Mouse (Mus musculus): Measurements from ENCODE around the gene Fgfr2. TPM values are rescaled to one million over a fixed set of nuclear protein-coding genes. Genes with fewer than 3 reads are reported as not detected.

Gene Fgfr2
- polyA plus RNA-seq, 1 experiment from 2014 or later, result not detected

DNA sequence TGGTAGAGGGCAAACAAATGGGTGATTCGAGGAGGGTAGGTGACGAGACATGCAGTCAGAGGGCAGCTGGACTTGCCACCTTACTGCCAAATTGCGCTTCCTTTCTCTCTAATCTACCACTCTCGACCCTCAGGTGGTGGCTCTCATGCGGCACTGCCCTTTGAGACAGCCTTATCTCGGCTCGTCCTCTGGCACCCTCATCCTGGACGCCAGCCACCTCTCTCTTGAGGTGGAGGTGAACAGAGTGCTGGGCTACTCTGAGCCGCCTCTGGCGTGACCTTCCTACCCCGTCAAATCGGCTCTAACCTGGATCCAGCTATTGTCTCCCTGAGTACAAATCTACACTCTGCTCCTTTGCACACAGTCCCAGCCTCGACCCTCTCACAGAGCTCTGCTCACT is 344.5 kb downstream of the Fgfr2 start:
- Histone ChIP-seq H3K27ac (no peak overlapping the region), H3K36me3 (ENCODE audit: inconsistent target) (peaks cover 44% of the 10 kb centered on the region; the same call in 1 of the 2 replicates), H3K4me3 (ENCODE audit: inconsistent target) (no peak overlapping the region), H3K79me2 (ENCODE audit: inconsistent target) (peaks cover 83% of the 10 kb centered on the region)
- 93% methylated on average over 13 of the region's 13 CpGs for WGBS (ENCODE audit: missing documents)

DNA sequence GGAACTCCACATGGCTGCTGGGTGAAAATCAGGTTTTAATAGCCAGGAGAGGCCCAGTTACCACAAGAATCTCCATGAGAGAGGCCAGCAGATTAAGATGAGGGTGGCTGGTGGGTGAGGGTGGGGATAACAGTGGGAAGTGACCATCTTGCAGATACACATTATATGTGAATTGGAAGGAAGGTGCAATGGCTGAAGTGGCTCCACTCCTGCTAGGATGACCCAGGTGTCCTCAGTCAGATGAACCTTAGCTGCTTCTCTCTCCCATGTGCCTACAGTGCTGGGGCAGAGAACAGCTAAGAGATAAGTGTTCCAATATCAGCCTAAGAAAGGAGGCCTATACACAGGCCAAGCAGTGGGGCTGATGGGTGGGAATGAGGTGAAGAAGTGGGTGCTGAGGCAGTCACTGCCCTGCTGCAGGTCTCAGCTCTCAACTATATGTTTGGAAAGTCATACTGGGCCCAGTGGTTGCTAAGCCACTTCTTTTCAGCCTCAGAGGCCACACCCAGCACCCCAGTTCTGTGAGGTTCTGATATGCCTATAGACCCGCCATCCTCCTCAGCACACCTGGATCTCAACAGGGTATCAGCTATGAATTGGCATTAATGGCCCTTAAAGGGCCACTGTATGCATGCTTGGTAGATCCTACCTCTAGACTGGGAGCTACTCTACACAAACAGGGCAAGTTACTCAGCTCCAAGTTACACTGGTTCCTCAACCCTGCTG is 345.3 kb downstream of the Fgfr2 start:
- Histone ChIP-seq H3K27ac (no peak overlapping the region), H3K79me2 (ENCODE audit: inconsistent target) (peaks cover 83% of the 10 kb centered on the region), H3K36me3 (ENCODE audit: inconsistent target) (peaks cover 47% of the 10 kb centered on the region; the same call in 1 of the 2 replicates), H3K4me3 (ENCODE audit: inconsistent target) (no peak overlapping the region)
- 86% methylated on average over 1 of the region's 1 CpGs for WGBS (ENCODE audit: missing documents)

DNA sequence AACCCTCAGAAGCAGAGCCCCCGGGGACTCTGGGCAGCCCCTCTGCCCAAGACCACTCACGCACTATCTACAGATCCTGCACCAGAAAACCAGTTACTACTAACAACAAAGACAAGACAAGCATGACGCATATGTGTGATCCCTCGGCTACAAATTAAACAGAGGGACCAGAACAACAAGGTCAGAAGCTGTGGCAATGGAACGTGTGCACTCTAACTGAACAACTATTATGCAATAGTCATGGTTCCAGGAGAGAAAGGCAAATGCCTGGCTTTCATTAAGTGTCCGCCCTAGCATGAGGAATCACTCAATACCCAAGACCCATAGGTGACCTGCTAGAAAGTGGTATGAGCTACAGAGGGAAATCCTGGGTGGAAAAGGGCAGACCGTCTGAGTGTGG is 346.0 kb downstream of the Fgfr2 start:
- peaks cover 55% of the 10 kb centered on the region; the same call in 1 of the 2 replicates for H3K36me3 ChIP-seq (ENCODE audit: inconsistent target)

DNA sequence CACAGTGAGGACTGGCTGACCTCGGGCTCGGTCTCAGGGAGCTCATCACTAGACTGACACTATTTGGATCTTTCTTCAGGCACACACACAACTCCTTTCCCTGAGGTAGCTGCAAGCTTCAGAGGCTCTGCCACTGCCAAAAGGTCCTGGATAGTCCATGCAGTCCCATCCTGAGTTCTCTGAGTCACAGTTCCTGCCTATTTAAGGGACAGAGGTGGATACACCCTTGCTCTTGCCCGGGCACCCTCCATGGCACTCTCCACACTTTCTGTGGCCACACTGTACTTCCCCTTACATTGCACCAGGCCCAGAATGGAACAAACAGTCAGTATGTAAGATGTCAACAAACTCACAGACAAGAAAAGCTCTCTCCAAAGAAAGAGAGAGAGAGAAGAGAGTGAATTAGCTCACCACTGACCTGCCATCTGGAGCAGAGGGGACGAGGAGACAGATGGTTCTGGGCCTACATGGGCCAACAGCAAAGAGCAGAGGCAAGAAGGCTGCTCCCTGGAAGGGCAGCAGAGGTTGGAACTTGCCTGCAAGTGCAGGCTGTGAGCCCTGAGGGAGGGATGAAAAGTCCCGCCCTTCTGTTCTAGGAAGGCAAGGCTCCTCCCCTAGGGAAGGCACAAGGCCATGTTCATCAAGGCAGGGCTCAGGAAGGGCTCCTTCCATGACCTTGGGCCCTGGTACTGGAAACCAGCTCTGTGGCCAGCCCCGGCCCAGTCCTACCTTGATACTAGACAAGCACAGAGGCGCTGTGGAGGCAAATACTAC is 346.6 kb downstream of the Fgfr2 start:
- Histone ChIP-seq H3K4me3 (ENCODE audit: inconsistent target) (peak overlapping the region; percentile 0; the same call in 1 of the 2 replicates), H3K27ac (peak overlapping the region; percentile 46), H3K36me3 (ENCODE audit: inconsistent target) (peaks cover 61% of the 10 kb centered on the region; the same call in 1 of the 2 replicates), H3K79me2 (ENCODE audit: inconsistent target) (peaks cover 83% of the 10 kb centered on the region)
- 68% methylated on average over 7 of the region's 7 CpGs for WGBS (ENCODE audit: missing documents)

More for the DNA sequence above, 346.0 kb downstream of the Fgfr2 start:
- peak overlapping the region; percentile 46 for H3K27ac ChIP-seq
- WGBS (ENCODE audit: missing documents), result 89% methylated on average over 7 of the region's 7 CpGs
- peaks cover 83% of the 10 kb centered on the region for H3K79me2 ChIP-seq (ENCODE audit: inconsistent target)
- no peak overlapping the region for H3K4me3 ChIP-seq (ENCODE audit: inconsistent target)

DNA sequence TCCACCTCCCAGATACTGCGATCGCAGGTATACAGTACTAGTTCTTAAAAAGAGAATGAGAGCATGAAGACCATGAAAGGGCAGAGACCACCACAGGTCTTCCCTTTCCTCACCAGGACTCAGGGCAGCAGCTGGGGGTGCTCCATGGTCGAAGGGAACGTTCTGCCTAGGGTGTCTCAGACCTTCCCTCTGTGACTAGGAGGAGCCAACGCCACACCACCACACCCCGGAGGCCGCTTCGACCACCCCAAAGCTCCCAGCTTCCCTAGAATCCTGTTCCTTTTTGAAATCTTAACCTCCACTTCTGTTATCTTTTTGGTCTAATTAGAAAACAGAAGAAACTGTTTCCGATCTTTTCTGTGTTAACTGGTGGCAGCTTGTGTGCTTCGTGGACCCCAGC is 347.2 kb downstream of the Fgfr2 start:
- H3K36me3 ChIP-seq (ENCODE audit: inconsistent target), result peaks cover 67% of the 10 kb centered on the region; the same call in 1 of the 2 replicates
- 89% methylated on average over 10 of the region's 10 CpGs for WGBS (ENCODE audit: missing documents)
- H3K27ac ChIP-seq, result peak overlapping the region; percentile 46
- H3K79me2 ChIP-seq (ENCODE audit: inconsistent target), result peaks cover 81% of the 10 kb centered on the region
- H3K4me3 ChIP-seq (ENCODE audit: inconsistent target), result no peak overlapping the region; the same call in 1 of the 2 replicates

DNA sequence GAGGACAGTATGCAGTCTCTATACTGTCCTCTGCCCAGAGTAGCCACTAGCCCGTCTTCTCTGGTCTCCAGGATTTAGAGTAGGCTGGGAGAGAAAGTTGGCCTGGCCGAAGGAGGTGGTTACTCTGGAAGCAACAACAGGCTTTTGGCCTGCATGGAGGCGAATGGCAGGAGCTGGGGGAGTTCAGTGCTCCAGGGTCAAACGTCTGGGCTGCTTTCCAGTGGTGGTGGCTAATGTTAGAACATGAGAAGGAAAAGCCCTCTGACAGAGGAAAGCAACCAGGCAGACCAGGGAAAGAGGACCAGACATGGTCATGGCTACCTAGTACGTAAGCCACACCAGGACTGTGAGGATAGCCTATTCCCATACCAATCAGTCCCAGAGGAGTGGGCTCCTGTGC is 347.8 kb downstream of the Fgfr2 start:
- Histone ChIP-seq H3K4me3 (ENCODE audit: inconsistent target) (no peak overlapping the region), H3K79me2 (ENCODE audit: inconsistent target) (peaks cover 80% of the 10 kb centered on the region), H3K36me3 (ENCODE audit: inconsistent target) (peaks cover 73% of the 10 kb centered on the region), H3K27ac (no peak overlapping the region)
- 94% methylated on average over 5 of the region's 5 CpGs for WGBS (ENCODE audit: missing documents)

DNA sequence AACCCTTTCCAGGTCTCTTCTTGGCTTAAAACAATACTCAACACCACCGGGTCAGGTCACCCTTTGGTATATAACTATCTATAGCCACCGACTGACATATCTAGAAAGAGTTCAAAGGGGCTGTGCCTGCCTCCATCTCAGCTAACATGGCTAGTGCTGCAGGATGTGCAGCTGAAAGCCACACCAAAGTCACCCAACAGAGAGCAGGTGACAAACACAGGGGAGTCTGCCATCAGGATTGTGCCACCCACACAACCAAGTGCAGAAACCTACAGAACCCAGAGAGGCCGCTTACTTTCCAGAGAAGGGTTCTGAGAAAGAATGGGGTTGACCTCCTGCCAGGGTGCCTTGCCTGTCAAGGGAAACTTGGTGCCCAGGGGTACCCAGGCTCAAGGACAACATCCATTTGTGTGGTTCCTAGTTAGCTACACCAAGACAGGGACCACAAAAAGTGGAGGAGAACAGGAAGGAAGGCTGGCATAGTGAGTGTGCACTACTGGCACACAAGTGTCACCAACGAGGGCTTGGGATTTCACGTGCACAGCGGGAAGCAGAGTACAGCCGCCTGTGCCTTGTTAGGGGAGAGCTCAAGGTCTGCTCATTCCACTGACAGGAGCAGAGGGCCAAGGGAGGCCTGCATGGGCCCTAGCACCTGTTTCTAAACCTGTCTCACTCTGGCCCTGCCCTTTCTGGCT is 350.0 kb downstream of the Fgfr2 start:
- Histone ChIP-seq H3K4me3 (ENCODE audit: inconsistent target) (no peak overlapping the region), H3K36me3 (ENCODE audit: inconsistent target) (peaks cover 78% of the 10 kb centered on the region), H3K79me2 (ENCODE audit: inconsistent target) (peaks cover 81% of the 10 kb centered on the region; the same call in 1 of the 2 replicates), H3K27ac (no peak overlapping the region)
- 88% methylated on average over 7 of the region's 7 CpGs for WGBS (ENCODE audit: missing documents)

DNA sequence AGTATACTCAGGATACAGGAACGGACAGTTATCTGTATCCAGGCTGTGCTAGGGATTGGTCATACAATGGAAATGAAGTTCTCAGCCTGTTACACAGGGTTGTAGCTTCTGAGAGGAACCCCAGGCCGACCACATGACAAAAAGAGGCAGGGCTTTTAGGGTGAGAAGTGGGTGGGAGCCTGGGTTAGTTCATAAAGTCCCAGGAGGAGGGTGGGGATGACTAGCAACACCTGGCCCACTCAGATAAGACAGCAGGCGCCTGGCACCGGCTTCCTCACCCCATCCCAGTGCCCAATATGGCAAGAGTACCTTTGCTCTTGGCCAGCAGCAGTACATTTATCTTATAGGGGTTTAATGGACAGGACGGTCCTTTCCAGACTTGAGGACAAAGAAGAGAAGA is 350.7 kb downstream of the Fgfr2 start:
- Histone ChIP-seq H3K36me3 (ENCODE audit: inconsistent target) (peaks cover 71% of the 10 kb centered on the region), H3K79me2 (ENCODE audit: inconsistent target) (peaks cover 88% of the 10 kb centered on the region; the same call in 1 of the 2 replicates), H3K4me3 (ENCODE audit: inconsistent target) (no peak overlapping the region), H3K27ac (no peak overlapping the region)
- WGBS (ENCODE audit: missing documents), result 86% methylated on average over 5 of the region's 5 CpGs

DNA sequence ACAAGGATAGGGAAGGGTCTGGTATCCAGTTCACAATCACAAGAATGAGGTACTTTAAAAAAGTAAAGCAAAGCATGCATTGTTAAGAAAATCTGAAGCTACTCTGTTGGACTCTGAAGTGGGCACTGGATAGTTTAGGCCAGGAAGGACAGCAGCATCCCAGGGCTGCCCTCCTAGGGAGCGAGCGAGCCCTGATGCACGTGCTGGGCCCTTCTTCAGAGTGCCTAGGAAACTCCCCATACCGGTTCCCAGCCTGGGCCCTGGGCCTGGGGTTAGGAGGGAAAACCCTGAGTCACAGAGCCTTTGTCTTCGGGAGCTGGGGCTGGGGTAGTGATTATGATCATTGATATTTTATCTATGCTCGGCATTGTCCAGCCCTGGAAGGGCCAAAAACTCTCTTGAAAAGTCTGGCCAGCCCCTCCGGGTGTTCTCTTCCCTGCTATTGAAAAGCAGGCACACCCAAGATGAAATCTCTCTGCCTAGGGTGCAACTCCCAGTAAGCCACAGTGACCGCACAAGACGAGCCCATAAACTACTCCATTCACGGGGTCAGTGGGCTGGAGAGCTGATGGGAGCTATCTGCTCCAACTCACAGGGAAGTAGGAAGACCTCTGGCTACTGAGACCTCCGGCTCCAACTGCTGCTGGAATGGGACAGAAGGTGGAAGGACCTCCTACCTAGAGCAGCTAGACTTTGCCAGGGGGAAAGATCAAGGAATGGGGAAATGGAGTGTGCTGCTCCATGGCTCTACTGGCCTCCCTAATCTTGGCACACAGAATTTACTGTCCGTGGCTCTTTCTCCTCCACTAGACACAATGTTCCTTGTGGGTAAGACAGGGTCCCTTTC is 354.4 kb downstream of the Fgfr2 start:
- WGBS (ENCODE audit: missing documents), result 92% methylated on average over 12 of the region's 12 CpGs
- Histone ChIP-seq H3K79me2 (ENCODE audit: inconsistent target) (peaks cover 81% of the 10 kb centered on the region; the same call in 1 of the 2 replicates), H3K27ac (no peak overlapping the region), H3K36me3 (ENCODE audit: inconsistent target) (peaks cover 47% of the 10 kb centered on the region), H3K4me3 (ENCODE audit: inconsistent target) (no peak overlapping the region)

DNA sequence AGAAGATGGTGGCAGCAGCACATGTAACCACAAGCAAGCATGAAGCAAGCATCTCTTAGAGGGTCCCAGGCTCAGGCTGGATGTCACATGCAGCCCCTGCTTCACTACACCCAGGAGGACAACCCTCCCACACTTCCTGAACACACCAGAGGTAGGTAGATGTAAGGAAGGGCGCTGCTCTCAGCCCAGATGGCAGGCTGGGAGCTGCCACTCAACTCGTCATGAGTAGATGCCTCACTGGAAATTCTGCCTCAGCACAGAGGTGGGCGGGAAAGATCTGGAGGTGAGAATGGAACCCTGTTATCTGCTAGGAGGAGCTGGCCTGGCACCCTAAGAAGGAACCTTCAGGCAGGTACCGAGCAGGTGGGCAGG is 355.2 kb downstream of the Fgfr2 start:
- Histone ChIP-seq H3K27ac (no peak overlapping the region), H3K79me2 (ENCODE audit: inconsistent target) (peaks cover 81% of the 10 kb centered on the region; the same call in 1 of the 2 replicates), H3K36me3 (ENCODE audit: inconsistent target) (peaks cover 44% of the 10 kb centered on the region), H3K4me3 (ENCODE audit: inconsistent target) (no peak overlapping the region)
- 88% methylated on average over 4 of the region's 4 CpGs for WGBS (ENCODE audit: missing documents)

DNA sequence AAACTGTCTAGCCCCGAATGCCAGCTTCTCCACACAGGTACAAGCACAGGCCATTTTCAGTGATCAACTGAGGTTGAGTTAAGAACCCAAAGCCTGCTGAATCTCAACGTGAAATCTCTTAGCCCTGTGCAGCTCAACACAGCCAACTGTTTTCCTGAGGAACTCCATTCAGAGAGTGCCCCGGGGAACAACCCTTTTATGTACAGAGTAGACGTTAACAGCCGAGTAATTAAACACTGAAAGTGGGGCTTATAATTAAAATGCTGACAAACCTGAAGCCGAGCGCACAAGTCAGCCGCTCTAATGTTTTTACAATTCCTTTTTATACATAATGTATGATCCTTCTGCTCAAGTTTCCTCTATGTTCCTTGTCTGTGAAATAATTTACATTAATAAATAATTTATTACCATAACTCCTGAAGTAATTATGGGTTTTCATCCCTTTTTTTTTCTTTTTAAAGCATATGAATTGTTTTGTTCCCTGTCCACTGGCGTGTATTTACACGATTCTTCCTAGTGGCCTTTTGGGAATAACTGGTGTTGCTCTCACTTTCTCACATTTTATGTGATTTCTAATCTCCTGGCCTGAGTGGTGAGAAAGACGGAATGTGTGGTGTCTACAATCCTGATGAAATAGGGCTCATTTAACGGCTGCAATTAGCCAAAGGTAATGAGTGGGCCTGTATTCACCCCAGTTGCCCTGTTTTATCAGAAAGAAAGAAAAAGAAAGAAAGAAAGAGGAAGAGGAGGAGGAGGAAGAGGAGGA is 355.7 kb downstream of the Fgfr2 start:
- 95% methylated on average over 12 of the region's 12 CpGs for WGBS (ENCODE audit: missing documents)
- Histone ChIP-seq H3K79me2 (ENCODE audit: inconsistent target) (peaks cover 78% of the 10 kb centered on the region; the same call in 1 of the 2 replicates), H3K4me3 (ENCODE audit: inconsistent target) (no peak overlapping the region), H3K36me3 (ENCODE audit: inconsistent target) (peaks cover 39% of the 10 kb centered on the region), H3K27ac (no peak overlapping the region)

DNA sequence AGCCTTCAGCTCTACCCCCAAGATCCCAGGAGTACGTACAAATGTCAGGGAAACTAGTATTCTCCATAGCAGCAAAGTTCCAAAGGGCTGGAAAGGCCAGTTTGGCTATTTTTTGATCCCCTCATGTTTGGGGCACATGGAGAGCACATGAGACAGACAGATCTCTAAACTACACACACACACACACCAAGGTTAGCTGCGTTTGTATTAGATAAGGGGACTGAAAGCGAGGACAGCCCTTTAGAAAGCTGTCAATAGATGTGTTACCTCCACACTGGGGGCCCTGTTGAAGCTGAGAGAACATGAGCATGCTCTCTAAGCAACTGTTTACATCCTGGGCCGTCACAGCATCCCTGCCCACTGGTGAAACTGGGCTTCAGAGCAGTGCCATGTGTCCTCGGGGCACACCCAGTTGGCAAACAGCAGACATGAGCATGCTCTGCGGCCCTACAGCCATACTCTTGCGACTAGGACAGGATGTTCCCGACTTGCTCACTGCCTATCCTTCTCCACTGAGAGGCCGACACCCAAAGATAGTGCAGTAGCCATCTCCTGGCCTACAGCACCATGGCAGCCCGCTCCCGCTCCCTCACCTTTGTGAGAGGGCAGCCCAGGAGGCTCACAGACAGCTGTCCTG is 356.8 kb downstream of the Fgfr2 start:
- Histone ChIP-seq H3K4me3 (ENCODE audit: inconsistent target) (no peak overlapping the region), H3K36me3 (ENCODE audit: inconsistent target) (peaks cover 28% of the 10 kb centered on the region), H3K79me2 (ENCODE audit: inconsistent target) (peaks cover 78% of the 10 kb centered on the region; the same call in 1 of the 2 replicates), H3K27ac (no peak overlapping the region)
- 97% methylated on average over 11 of the region's 11 CpGs for WGBS (ENCODE audit: missing documents)

Data from macrophage (primary cell).